Mouse (Mus musculus) testis, adult 2 months (tissue): ENCODE data around the gene Col19a1.

Experiments used
- CTCF ChIP-seq: fragments of 200-500 bp; IDR thresholded peaks from 2 replicates; pipeline ENCODE4 v1.5.1; 2012; ENCODE audit warnings: low read depth, mild to moderate bottlenecking, inconsistent platforms, low read length, moderate library complexity; ENCODE audit not compliant: control insufficient read depth, insufficient read depth, insufficient replicate concordance
- POLR2A ChIP-seq: fragments of 200-500 bp; IDR thresholded peaks from 2 replicates; pipeline ENCODE4 v1.6.1; 2012; ENCODE audit warnings: low read depth, mild to moderate bottlenecking, inconsistent platforms, low read length, moderate library complexity; ENCODE audit not compliant: control insufficient read depth

DNA sequence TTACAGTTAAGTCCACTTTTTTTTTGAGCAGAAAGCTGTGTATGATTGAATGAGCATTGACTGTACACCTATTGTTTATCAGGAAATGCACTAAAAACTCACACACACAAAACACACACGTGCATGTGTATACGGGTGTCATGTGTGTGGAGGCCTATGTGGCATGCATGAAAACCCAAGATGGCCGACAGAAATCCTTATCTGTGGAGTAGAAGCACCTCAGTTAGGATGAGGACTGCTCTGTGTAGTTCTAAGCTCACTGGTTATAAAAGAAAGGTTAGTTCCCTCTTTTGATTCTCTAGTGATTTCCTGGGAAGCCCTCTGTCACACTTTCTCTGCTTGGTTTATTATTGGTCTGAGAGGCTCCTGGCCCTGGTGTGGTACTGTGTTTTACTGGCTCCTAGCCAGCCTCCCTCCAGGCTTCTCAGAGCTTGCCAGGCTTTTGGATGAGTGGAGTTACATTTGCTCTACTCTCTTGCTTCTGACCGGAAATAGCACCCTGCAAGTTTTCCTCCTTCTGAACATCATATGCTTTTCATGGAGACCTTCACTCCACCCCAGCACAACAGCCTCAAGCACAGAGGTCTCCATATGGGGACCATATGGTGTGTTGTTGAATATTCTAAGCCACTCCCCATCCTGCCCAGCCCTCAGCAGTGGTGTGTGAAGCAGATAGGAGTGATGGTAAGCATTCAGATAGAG is 361.3 kb downstream of the Col19a1 start:
- TF ChIP-seq POLR2A = no peak
- no peak for TF ChIP-seq CTCF
